Mouse (Mus musculus): ENCODE data around the gene Gm3238. TPM values are rescaled to one million over a fixed set of nuclear protein-coding genes. Genes with fewer than 3 reads are reported as not detected.
"Not testable (repeated sequence)": the region's sequence is repeated elsewhere in the genome, so short reads cannot be mapped to it uniquely, and the experiment has no call there.

Gene Gm3238
- polyA plus RNA-seq, 1 experiment from 2014 or later: not detected

- Histone ChIP-seq H3K9me3 (ENCODE audit: control insufficient read depth, low read length) (no peaks in the 10 kb centered on the region), H3K27me3 (replicated peaks; ENCODE audit: control insufficient read depth, insufficient read depth, low read length) (no peaks in the 10 kb centered on the region), H3K36me3 (ENCODE audit: control insufficient read depth, insufficient read depth) (no peaks in the 10 kb centered on the region), H3K4me3 (replicated peaks; ENCODE audit: low read length) (no peak overlapping the region), H3K4me2 (ENCODE audit: low read length) (no peak overlapping the region), H3K4me1 (replicated peaks; ENCODE audit: control insufficient read depth, insufficient read depth, low read length) (no peaks in the 10 kb centered on the region), H3K9ac (replicated peaks; ENCODE audit: low read depth, low read length) (no peak overlapping the region), H3K27ac (ENCODE audit: low read length) (no peak overlapping the region)
- ATAC-seq: no peak
Observed at GRCm38 (mm10) chr10:77753448-77753847, 17.7 kb downstream of the Gm3238 start.

DNA sequence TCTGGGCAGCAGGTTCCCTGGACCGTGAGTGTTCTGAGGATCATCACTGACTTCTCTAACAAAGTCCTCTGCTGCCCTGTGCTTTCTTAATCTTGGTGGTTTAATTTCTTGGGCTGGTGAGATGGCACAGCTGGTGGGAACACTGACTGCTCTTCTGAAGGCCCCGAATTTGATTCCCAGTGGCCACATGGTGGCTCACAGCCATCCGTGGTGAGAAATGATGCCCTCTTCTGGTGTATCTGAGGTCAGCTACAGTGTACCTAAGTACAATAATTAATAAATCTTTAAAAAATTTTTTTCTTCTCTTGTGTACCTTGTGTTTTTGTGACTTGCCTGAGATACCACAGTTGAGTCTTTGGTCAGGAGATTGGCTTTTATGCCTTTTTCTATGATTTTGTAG, 18.8 kb downstream of the Gm3238 start:
- 64% methylated on average over 3 of the region's 3 CpGs for WGBS
- not testable (repeated sequence) for H3K9me3 ChIP-seq (ENCODE audit: control insufficient read depth, low read length); H3K4me1 ChIP-seq (replicated peaks; ENCODE audit: control insufficient read depth, insufficient read depth, low read length); H3K4me2 ChIP-seq (ENCODE audit: low read length); H3K36me3 ChIP-seq (ENCODE audit: control insufficient read depth, insufficient read depth); H3K27ac ChIP-seq (ENCODE audit: low read length); ATAC-seq; H3K4me3 ChIP-seq (replicated peaks; ENCODE audit: low read length); H3K27me3 ChIP-seq (replicated peaks; ENCODE audit: control insufficient read depth, insufficient read depth, low read length); H3K9ac ChIP-seq (replicated peaks; ENCODE audit: low read depth, low read length)

DNA sequence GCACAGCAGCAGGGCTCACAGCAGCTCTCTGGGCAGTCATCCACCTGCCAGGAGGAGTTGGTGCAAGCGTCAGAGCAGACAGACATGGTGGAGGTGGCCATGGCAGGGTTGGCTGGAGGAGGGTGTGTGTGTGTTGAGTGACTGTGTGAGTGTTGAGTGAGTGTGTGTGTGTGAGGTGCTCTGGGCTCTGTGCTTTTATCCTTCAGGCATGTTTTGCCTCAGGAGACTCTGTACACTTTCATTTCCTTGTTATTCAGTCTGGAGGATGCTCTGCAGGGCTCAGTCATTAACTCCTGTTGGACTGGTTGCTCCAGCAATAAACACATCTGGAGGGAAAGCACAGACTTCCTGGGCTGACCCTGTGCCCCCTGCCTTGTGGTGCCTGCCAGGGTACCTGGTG, 19.9 kb downstream of the Gm3238 start, which contains the start of gene Gm9736:
Gm9736 (minus strand) TSS at position 101 of the 400 bp plus-strand sequence.
- not testable (repeated sequence) for H3K9me3 ChIP-seq (ENCODE audit: control insufficient read depth, low read length); H3K27ac ChIP-seq (ENCODE audit: low read length); H3K9ac ChIP-seq (replicated peaks; ENCODE audit: low read depth, low read length); H3K4me1 ChIP-seq (replicated peaks; ENCODE audit: control insufficient read depth, insufficient read depth, low read length); H3K27me3 ChIP-seq (replicated peaks; ENCODE audit: control insufficient read depth, insufficient read depth, low read length); ATAC-seq; H3K4me3 ChIP-seq (replicated peaks; ENCODE audit: low read length); H3K36me3 ChIP-seq (ENCODE audit: control insufficient read depth, insufficient read depth); H3K4me2 ChIP-seq (ENCODE audit: low read length)
- WGBS: 71% methylated on average over 1 of the region's 1 CpGs

- H3K27ac ChIP-seq (ENCODE audit: low read length); H3K4me1 ChIP-seq (replicated peaks; ENCODE audit: control insufficient read depth, insufficient read depth, low read length); H3K36me3 ChIP-seq (ENCODE audit: control insufficient read depth, insufficient read depth); H3K27me3 ChIP-seq (replicated peaks; ENCODE audit: control insufficient read depth, insufficient read depth, low read length); H3K9ac ChIP-seq (replicated peaks; ENCODE audit: low read depth, low read length); H3K9me3 ChIP-seq (ENCODE audit: control insufficient read depth, low read length); H3K4me2 ChIP-seq (ENCODE audit: low read length); ATAC-seq; H3K4me3 ChIP-seq (replicated peaks; ENCODE audit: low read length): not testable (repeated sequence)
- 56% methylated on average over 1 of the region's 1 CpGs for WGBS
Observed at GRCm38 (mm10) chr10:77750686-77751085, 20.4 kb downstream of the Gm3238 start.

DNA sequence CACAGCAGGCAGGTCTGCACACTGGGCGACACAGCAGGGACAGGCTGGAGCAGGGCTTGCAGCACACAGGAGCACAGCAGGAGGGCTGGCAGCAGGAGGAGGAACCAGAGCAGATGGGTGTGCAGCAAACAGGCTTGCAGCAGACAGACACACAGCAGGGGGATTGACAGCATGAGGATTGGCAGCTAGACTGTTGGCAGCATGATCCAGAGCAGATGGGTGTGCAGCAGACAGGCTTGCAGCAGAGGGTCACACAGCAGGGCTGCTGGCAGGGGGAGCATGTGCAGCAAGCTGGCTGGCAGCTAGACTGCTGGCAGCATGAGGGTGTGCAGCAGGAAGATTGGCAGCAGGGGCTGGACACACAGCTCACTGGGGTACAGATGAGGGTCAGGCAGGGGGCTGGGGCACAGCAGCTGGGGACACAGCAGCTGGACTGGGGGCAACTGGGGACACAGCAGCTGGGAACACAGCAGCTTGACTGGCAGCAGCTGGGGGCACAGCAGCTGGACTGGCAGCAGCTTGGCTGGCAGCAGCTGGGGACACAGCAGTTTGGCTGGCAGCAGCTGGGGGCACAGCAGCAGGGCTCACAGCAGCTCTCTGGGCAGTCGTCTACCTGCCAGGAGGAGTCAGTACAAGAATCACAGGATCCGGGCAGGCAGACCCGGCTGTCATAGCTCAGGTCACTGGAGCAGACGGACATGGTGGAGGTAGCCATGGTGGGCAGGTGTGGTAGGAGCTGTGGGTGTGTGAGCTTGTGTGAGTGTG, 29.0 kb downstream of the Gm3238 start, which contains the start of gene Gm18596:
Gm18596 (minus strand) TSS at position 715 of the 765 bp plus-strand sequence.
- not testable (repeated sequence) for H3K4me1 ChIP-seq (replicated peaks; ENCODE audit: control insufficient read depth, insufficient read depth, low read length)

DNA sequence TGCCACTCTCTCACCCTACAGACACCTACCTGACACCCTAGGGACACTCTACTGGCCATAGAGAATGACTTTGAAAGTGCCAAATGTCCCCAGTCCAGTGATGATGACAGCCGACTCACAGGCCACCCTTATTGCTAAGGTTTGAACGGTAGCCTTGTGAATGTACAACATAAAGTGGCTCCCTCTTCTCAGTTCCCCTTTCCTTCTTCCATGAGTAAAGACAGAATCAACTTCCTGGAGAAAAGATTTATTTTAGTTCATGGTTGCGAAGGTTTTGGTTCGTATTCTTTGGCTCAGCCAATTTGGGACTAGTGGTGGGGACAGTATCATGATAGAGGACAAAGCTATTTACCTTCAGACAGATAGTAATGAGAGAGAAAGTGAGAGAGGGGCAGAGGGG, 32.2 kb downstream of the Gm3238 start:
- no peak for ATAC-seq
- Histone ChIP-seq H3K9me3 (ENCODE audit: control insufficient read depth, low read length) (no peaks in the 10 kb centered on the region; the same call in 1 of the 2 replicates), H3K4me3 (replicated peaks; ENCODE audit: low read length) (no peak overlapping the region), H3K27me3 (replicated peaks; ENCODE audit: control insufficient read depth, insufficient read depth, low read length) (no peaks in the 10 kb centered on the region), H3K27ac (ENCODE audit: low read length) (no peak overlapping the region), H3K4me2 (ENCODE audit: low read length) (no peak overlapping the region), H3K9ac (replicated peaks; ENCODE audit: low read depth, low read length) (no peak overlapping the region), H3K4me1 (replicated peaks; ENCODE audit: control insufficient read depth, insufficient read depth, low read length) (no peaks in the 10 kb centered on the region), H3K36me3 (ENCODE audit: control insufficient read depth, insufficient read depth) (no peaks in the 10 kb centered on the region)
- 91% methylated on average over 4 of the region's 4 CpGs for WGBS

More for the DNA sequence above, 29.0 kb downstream of the Gm3238 start, which contains the start of gene Gm18596:
- not testable (repeated sequence) for H3K4me2 ChIP-seq (ENCODE audit: low read length); H3K9me3 ChIP-seq (ENCODE audit: control insufficient read depth, low read length); H3K27ac ChIP-seq (ENCODE audit: low read length); H3K36me3 ChIP-seq (ENCODE audit: control insufficient read depth, insufficient read depth); H3K9ac ChIP-seq (replicated peaks; ENCODE audit: low read depth, low read length); ATAC-seq; H3K27me3 ChIP-seq (replicated peaks; ENCODE audit: control insufficient read depth, insufficient read depth, low read length); H3K4me3 ChIP-seq (replicated peaks; ENCODE audit: low read length)
- 61% methylated on average over 4 of the region's 5 CpGs for WGBS

DNA sequence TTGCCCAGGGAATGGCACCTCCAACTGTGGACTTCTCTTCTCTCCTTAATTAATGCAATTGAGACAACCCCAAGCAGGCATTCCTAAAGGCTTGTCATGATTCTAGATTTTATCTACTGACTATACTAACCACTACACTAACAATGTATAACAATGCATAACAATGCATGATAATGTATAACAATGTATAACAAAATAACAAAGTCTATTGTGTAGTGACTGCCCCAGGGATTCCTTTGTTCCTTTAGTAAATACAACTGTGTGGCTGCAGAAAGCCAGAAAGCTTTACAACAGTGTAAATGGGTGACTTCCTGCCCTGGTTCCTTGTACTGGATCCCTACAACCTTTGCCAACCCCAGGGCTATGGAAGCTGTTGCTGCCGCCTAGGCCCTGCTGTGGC, 35.2 kb downstream of the Gm3238 start:
- WGBS: 89% methylated on average over 1 of the region's 1 CpGs
- no peaks in the 10 kb centered on the region for H3K27me3 ChIP-seq (replicated peaks; ENCODE audit: control insufficient read depth, insufficient read depth, low read length)
- H3K36me3 ChIP-seq (ENCODE audit: control insufficient read depth, insufficient read depth): no peaks in the 10 kb centered on the region
- ATAC-seq: no peak
- H3K27ac ChIP-seq (ENCODE audit: low read length): no peak overlapping the region
- no peaks in the 10 kb centered on the region; the same call in 1 of the 2 replicates for H3K9me3 ChIP-seq (ENCODE audit: control insufficient read depth, low read length)
- no peak overlapping the region for H3K4me2 ChIP-seq (ENCODE audit: low read length)
- no peak overlapping the region for H3K4me3 ChIP-seq (replicated peaks; ENCODE audit: low read length)
- H3K9ac ChIP-seq (replicated peaks; ENCODE audit: low read depth, low read length): no peak overlapping the region
- H3K4me1 ChIP-seq (replicated peaks; ENCODE audit: control insufficient read depth, insufficient read depth, low read length): no peaks in the 10 kb centered on the region

- ATAC-seq: no peak
- Histone ChIP-seq H3K9ac (replicated peaks; ENCODE audit: low read depth, low read length) (no peak overlapping the region), H3K4me1 (replicated peaks; ENCODE audit: control insufficient read depth, insufficient read depth, low read length) (no peaks in the 10 kb centered on the region), H3K9me3 (ENCODE audit: control insufficient read depth, low read length) (no peaks in the 10 kb centered on the region), H3K4me3 (replicated peaks; ENCODE audit: low read length) (no peak overlapping the region), H3K36me3 (ENCODE audit: control insufficient read depth, insufficient read depth) (no peaks in the 10 kb centered on the region), H3K27me3 (replicated peaks; ENCODE audit: control insufficient read depth, insufficient read depth, low read length) (no peaks in the 10 kb centered on the region), H3K27ac (ENCODE audit: low read length) (no peak overlapping the region), H3K4me2 (ENCODE audit: low read length) (no peak overlapping the region)
- 51% methylated on average over 4 of the region's 4 CpGs for WGBS
Observed at GRCm38 (mm10) chr10:77729241-77729640, 41.9 kb downstream of the Gm3238 start.

- 61% methylated on average over 4 of the region's 4 CpGs for WGBS
- Histone ChIP-seq H3K27me3 (replicated peaks; ENCODE audit: control insufficient read depth, insufficient read depth, low read length) (no peaks in the 10 kb centered on the region), H3K36me3 (ENCODE audit: control insufficient read depth, insufficient read depth) (no peaks in the 10 kb centered on the region), H3K27ac (ENCODE audit: low read length) (no peak overlapping the region), H3K4me2 (ENCODE audit: low read length) (no peak overlapping the region), H3K9me3 (ENCODE audit: control insufficient read depth, low read length) (no peaks in the 10 kb centered on the region), H3K9ac (replicated peaks; ENCODE audit: low read depth, low read length) (no peak overlapping the region), H3K4me3 (replicated peaks; ENCODE audit: low read length) (no peak overlapping the region), H3K4me1 (replicated peaks; ENCODE audit: control insufficient read depth, insufficient read depth, low read length) (no peaks in the 10 kb centered on the region)
- no peak for ATAC-seq
Observed at GRCm38 (mm10) chr10:77728280-77728679, 42.8 kb downstream of the Gm3238 start.

Data from forebrain, embryonic 16.5 days (tissue).